Mouse (Mus musculus): ENCODE data around the gene Clec4b1.
"Not testable (repeated sequence)": the region's sequence is repeated elsewhere in the genome, so short reads cannot be mapped to it uniquely, and the experiment has no call there.

Clec4b1 gene

DNA sequence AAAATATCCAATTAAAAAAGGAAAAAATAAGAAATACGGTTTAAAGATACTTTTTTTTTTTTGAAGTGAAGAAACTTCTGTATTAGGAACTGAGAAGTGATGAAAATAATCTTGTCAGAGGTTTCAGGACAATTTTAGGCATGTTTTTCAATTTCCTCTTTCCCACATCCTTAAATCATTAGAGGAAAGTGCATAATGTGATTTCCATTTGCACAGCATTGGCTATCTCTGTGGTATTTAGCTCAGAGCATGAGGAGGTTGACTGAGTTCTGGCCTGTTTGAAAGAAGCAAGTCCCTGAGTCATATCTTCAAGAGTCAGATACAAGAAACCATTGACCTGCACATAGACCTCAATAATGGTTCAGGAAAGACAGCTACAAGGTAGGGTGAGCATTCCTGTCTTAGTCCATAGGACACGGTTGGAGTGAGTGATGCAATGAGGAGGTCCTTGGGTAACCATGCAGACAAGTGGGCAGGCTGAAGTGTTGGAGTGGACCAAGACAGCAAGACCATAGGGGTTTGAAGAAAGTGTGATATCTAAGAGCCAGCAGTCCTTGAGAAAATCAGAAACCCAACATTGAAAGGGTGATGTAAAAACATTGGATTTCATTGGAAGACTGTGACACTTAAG is at the start of gene Clec4b1:
Gene Clec4b1 (plus strand): TSS at position 221 of the 631 bp plus-strand sequence.
- no peak for DNase-seq (ENCODE audit: low spot score in 2 of 2)

DNA sequence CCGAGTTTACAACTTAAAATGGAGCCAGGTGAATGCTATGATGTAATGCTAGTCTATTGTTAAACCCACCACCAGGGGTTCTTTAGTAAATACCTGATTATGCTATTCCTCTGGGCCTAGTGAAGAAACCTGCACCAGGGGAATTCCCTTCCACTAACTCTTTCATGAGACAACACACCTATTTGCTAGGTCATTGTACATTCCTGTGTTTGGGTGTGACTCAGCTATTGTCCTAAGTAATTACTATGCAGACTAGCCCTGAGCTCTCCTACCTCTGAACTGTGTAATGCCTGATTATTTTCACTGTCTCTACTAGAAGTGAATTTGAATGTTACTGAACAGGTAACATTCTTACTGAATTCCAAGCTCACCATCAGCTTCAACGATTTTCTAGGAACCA is 45.1 kb upstream of the Clec4b1 start:
- DNase-seq (ENCODE audit: low spot score in 2 of 2), result not testable (repeated sequence)

DNA sequence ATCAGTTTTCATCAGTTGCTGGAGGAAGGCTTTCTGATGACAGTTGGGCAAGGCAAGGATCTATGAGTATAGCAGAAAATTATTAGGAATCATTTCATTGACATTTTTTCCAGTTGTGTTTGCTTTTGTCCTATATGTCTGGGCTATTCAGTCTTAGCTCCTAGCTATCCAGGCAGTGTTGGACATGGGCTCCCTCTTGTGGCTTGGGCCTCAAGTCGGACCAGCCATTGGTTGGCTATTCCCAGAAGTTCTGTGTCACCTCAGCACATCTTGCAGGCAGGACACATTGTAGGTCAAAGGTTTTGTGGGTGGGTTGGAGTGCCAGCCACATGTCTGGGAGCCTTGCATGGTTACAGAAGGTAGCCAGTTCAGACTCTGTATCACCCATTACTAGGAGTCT is 44.2 kb upstream of the Clec4b1 start:
- no peak for DNase-seq (ENCODE audit: low spot score in 2 of 2)

- DNase-seq (ENCODE audit: low spot score in 2 of 2), result no peak
These were observed 45.5 kb downstream of the Clec4b1 start for GRCm38 (mm10) chr6:123095125-123095843.

DNA sequence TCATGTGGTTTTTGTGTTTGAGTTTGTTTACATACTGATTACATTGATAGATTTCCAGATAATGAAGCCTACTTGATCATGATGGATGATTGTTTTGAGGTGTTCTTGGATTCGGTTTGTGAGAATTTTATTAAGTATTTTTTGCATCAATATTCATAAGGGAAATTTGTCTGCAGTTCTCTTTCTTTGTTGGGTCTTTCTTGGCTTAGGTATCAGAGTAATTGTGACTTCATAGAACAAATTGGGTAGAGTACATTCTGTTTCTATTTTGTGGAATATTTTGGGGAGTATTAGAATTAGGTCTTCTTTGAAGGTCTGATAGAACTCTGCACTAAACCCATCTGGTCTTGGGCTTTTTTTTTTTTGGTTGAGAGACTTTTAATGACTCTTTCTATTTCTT is 56.4 kb downstream of the Clec4b1 start, which contains the start of gene Clec4a2:
Gene Clec4a2 (plus strand): TSS at position 301 of the 400 bp plus-strand sequence.
- DNase-seq (ENCODE audit: low spot score in 2 of 2), result not testable (repeated sequence)

All from frontal cortex, postnatal 10 days (tissue).